Mouse (Mus musculus) lung, postnatal 0 days (tissue): ENCODE measurements at regions not wholly inside any gene's neighbourhood (a gene's known extent, or its start where the extent isn't known, plus 50 kb on each side); places are given as distances from the start of the nearest gene placed in this dataset.

Experiments used
- ATAC-seq: fragments of 200-750 bp; cut with Nextera tagmentation; 2 replicates; pipeline ENCODE4 v1.8.0; 2017; ENCODE audit warnings: moderate library complexity
- DNase-seq: peaks from one replicate; pipeline ENCODE4 v3.0.0-alpha.2; 2016; ENCODE audit warnings: low spot score
- H3K27ac ChIP-seq: fragments of 300-500 bp; sonication (generic); 2 replicates; pipeline ENCODE4 v1.5.1; 2014; ENCODE audit warnings: antibody characterized with exemption, mild to moderate bottlenecking, low read length, mixed read lengths
- H3K27me3 ChIP-seq: fragments of 300-500 bp; sonication (generic); replicated peaks from 2 replicates; pipeline ENCODE4 v1.6.1; 2014; ENCODE audit warnings: low read length, mixed read lengths; ENCODE audit not compliant: insufficient read depth
- H3K36me3 ChIP-seq: fragments of 300-500 bp; sonication (generic); 2 replicates; pipeline ENCODE4 v1.6.1; 2014; ENCODE audit warnings: low read length, mixed read lengths; ENCODE audit not compliant: insufficient read depth
- H3K4me1 ChIP-seq: fragments of 300-500 bp; sonication (generic); 2 replicates; pipeline ENCODE4 v1.6.1; 2014; ENCODE audit warnings: antibody characterized with exemption, low read depth, low read length, mixed read lengths; ENCODE audit not compliant: insufficient read depth
- H3K4me2 ChIP-seq: fragments of 300-500 bp; sonication (generic); replicated peaks from 2 replicates; pipeline ENCODE4 v1.6.1; 2014; ENCODE audit warnings: low read depth, mild to moderate bottlenecking, low read length, moderate library complexity, mixed read lengths
- H3K4me3 ChIP-seq: fragments of 300-500 bp; sonication (generic); 2 replicates; pipeline ENCODE4 v1.5.1; 2014; ENCODE audit warnings: low read depth, low read length
- H3K9ac ChIP-seq: fragments of 300-500 bp; sonication (generic); replicated peaks from 2 replicates; pipeline ENCODE4 v1.6.1; 2014; ENCODE audit warnings: low read depth, mild to moderate bottlenecking
- H3K9me3 ChIP-seq: fragments of 300-500 bp; sonication (generic); 2 replicates; pipeline ENCODE4 v1.6.1; 2016; ENCODE audit warnings: low read length, mixed read lengths
- CTCF ChIP-seq: IDR thresholded peaks from 2 replicates; pipeline ENCODE4 v1.5.1; 2016; ENCODE audit warnings: antibody characterized with exemption, mild to moderate bottlenecking
- EP300 ChIP-seq: IDR thresholded peaks from 2 replicates; pipeline ENCODE4 v1.6.1; 2016; ENCODE audit warnings: antibody characterized with exemption, mild to moderate bottlenecking, control low read depth
- WGBS: fragments of 180-500 bp; shearing (Covaris S2); extraction: QIAGEN DNeasy Blood & Tissue Kit; methylation state at CpG from one replicate; pipeline ENCODE4 v1.1.7; 2014; 5-methylcytosine and 5-hydroxymethylcytosine counted together

GRCm38 (mm10) chr9:32998323-32998722, 362.3 kb downstream of the Ets1 start:
- Histone ChIP-seq H3K27me3 (no peaks in the 10 kb centered on the region), H3K9me3 (no peaks in the 10 kb centered on the region), H3K4me3 (no peak overlapping the region), H3K27ac (no peak overlapping the region), H3K36me3 (no peaks in the 10 kb centered on the region), H3K9ac (no peak overlapping the region), H3K4me2 (no peak overlapping the region), H3K4me1 (no peaks in the 10 kb centered on the region)
- 85% methylated on average over 1 of the region's 1 CpGs for WGBS
- TF ChIP-seq CTCF (no peak), EP300 (no peak)
- DNase-seq = no peak
- ATAC-seq = no peak

DNA sequence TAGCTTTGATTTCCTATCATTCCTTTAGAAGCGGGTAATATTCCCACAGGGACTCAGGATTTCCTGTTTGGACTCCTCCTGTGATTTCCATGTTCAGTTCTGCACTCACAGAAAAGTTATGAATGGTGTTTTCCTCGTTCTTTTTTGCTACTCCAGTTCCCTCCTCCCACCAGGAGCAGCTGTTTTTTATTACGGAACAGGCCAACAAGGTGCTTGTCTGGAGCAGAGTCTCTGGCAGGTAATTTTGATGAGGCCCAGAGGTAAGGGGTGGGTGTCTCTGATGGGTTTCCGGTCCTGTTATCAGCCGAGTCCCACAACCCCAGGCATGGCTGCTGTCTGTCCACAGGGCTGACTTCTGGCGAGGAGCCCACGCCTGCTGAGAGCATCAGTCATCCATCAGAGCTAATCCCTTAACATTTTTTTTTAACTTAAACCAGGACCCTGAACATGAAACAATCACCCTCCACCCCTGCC, 364.7 kb downstream of the Ets1 start:
- Histone ChIP-seq H3K27ac (no peak overlapping the region), H3K27me3 (no peaks in the 10 kb centered on the region), H3K4me2 (0 out of 2 replicates have a peak overlapping the region, but pooled peaks have one; percentile 19), H3K4me3 (no peak overlapping the region), H3K9ac (no peak overlapping the region), H3K4me1 (no peaks in the 10 kb centered on the region), H3K36me3 (no peaks in the 10 kb centered on the region), H3K9me3 (no peaks in the 10 kb centered on the region)
- no peak for TF ChIP-seq EP300
- DNase-seq (no peak), ATAC-seq (no peak)
- 42% methylated on average over 7 of the region's 7 CpGs for WGBS

DNA sequence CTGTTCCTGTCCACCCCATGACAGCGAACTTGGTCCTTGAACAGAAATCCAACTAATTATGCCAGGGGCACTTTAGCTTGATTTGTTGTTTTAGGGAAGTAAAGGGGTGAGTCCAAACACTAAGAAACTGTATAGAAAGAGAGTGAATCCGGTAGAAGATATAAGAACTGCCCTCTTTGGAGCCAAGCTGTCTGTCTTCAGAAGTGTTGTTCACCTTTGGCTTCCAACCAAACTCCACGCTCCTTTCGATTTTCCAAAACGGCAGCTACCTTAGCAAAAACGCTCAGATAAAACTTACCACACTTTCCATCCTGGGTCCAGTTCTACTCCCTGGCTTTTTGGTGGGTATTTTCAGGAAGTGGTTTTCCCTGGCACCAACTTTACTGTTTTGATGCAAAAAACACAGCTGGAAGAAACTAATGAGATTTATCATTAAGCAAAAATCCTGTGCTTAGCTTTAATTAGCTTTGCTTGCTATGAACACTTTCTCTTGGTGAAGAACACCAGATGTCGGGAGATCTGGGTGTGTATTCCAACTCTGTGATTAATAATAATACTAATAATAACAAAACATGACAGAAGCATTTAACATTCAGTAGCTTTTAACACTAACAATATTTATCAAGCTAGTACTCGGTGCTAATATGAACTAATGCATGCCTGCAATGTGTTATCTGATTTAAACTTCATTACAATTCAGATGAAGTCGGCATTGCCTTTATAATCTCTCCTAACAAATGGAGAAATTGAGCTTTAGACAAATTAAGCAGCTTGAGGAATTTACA, 365.3 kb downstream of the Ets1 start:
- TF ChIP-seq EP300 = no peak
- TF ChIP-seq CTCF = no peak
- DNase-seq = no peak
- ATAC-seq = no peak
- no peak overlapping the region for H3K4me3 ChIP-seq
- no peak overlapping the region for H3K9ac ChIP-seq
- H3K27ac ChIP-seq = no peak overlapping the region
- no peaks in the 10 kb centered on the region for H3K27me3 ChIP-seq
- H3K36me3 ChIP-seq = no peaks in the 10 kb centered on the region
- 30% methylated on average over 9 of the region's 9 CpGs for WGBS
- no peaks in the 10 kb centered on the region for H3K4me1 ChIP-seq
- H3K9me3 ChIP-seq = no peaks in the 10 kb centered on the region
- 0 out of 2 replicates have a peak overlapping the region, but pooled peaks have one; percentile 19 for H3K4me2 ChIP-seq

DNA sequence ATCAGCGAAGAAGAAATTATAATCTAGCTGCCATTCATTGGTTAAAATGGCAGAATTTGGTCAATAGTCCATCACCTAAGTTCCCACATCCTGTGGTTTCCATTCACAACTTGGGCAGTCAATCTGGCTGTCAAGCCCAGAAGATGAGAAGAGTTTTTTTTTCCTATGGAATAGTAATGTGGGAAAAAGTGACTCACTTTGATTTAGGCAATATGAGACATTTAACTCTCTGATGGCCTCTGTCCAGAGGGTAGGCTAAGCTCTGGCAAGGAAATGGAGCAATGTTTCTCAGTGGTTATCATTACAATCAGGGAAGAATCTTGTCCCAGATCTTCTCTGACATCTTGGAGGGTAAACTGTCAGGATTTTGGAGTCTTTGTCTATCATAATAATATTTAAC, 367.9 kb downstream of the Ets1 start:
- Histone ChIP-seq H3K4me1 (no peaks in the 10 kb centered on the region), H3K36me3 (no peaks in the 10 kb centered on the region), H3K27ac (no peak overlapping the region), H3K9ac (no peak overlapping the region), H3K27me3 (no peaks in the 10 kb centered on the region), H3K4me2 (no peak overlapping the region), H3K4me3 (no peak overlapping the region), H3K9me3 (no peaks in the 10 kb centered on the region)
- TF ChIP-seq CTCF (no peak), EP300 (no peak)
- ATAC-seq (no peak), DNase-seq (peak; percentile 15)
- 86% methylated on average over 1 of the region's 1 CpGs for WGBS

DNA sequence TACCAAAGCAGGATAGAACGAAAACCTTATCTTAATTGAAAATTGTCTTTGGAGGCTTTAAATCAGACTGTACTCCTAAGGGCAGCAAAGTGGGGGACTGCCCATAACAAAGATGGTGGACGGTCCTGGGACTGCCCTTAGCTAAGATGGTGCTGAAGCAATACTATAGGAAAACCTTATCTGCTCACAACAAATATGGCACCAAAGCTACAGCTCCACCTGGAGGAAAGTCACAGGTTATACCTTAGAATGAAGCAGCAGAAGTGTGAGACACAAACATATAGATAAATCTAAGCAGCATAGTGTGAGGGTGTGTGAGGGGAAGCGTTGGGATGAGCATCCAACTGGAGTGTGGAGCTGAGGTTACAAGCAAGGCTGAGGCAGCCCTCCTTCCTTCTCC, 368.5 kb downstream of the Ets1 start:
- no peaks in the 10 kb centered on the region for H3K27me3 ChIP-seq
- no peak overlapping the region for H3K4me2 ChIP-seq
- H3K27ac ChIP-seq = no peak overlapping the region
- WGBS = 92% methylated on average over 3 of the region's 3 CpGs
- H3K9ac ChIP-seq = no peak overlapping the region
- no peaks in the 10 kb centered on the region for H3K36me3 ChIP-seq
- TF ChIP-seq EP300 (no peak), CTCF (no peak)
- H3K4me1 ChIP-seq = no peaks in the 10 kb centered on the region
- no peak overlapping the region for H3K4me3 ChIP-seq
- DNase-seq (no peak), ATAC-seq (no peak)
- no peaks in the 10 kb centered on the region for H3K9me3 ChIP-seq

- TF ChIP-seq CTCF = no peak
- TF ChIP-seq EP300 = no peak
- no peaks in the 10 kb centered on the region for H3K4me1 ChIP-seq
- DNase-seq = no peak
- H3K4me2 ChIP-seq = no peak overlapping the region
- 53% methylated on average over 3 of the region's 3 CpGs for WGBS
- no peaks in the 10 kb centered on the region for H3K36me3 ChIP-seq
- H3K9ac ChIP-seq = no peak overlapping the region
- no peak for ATAC-seq
- no peak overlapping the region for H3K4me3 ChIP-seq
- no peaks in the 10 kb centered on the region for H3K27me3 ChIP-seq
- H3K9me3 ChIP-seq = no peaks in the 10 kb centered on the region
- no peak overlapping the region for H3K27ac ChIP-seq
Measured at GRCm38 (mm10) chr9:33007456-33008063, 371.5 kb downstream of the Ets1 start.
